Mouse (Mus musculus): ENCODE data around the gene Sh3bgrl. TPM values are rescaled to one million over a fixed set of nuclear protein-coding genes. Genes with fewer than 3 reads are reported as not detected.

The Sh3bgrl gene
- total RNA-seq, 2 experiments from 2014 or later = 122 to 132 TPM

- ATAC-seq (replicated peaks; ENCODE audit: poor library complexity, severe bottlenecking) = no peak
These were observed 34.9 kb downstream of the Sh3bgrl start for GRCm38 (mm10) chrX:109130066-109130465.

GRCm38 (mm10) chrX:109131834-109132233 lies 36.7 kb downstream of the Sh3bgrl start:
- ATAC-seq (replicated peaks; ENCODE audit: poor library complexity, severe bottlenecking) = no peak

- ATAC-seq (replicated peaks; ENCODE audit: poor library complexity, severe bottlenecking) = no peak
These were observed 37.3 kb downstream of the Sh3bgrl start for GRCm38 (mm10) chrX:109132463-109132862.

GRCm38 (mm10) chrX:109133500-109133899 lies 38.3 kb downstream of the Sh3bgrl start:
- no peak for ATAC-seq (replicated peaks; ENCODE audit: poor library complexity, severe bottlenecking)

- ATAC-seq (replicated peaks; ENCODE audit: poor library complexity, severe bottlenecking) = no peak
These were observed 41.1 kb downstream of the Sh3bgrl start for GRCm38 (mm10) chrX:109136306-109136705.

GRCm38 (mm10) chrX:109136820-109137219 lies 41.7 kb downstream of the Sh3bgrl start:
- ATAC-seq (replicated peaks; ENCODE audit: poor library complexity, severe bottlenecking) = no peak

- no peak for ATAC-seq (replicated peaks; ENCODE audit: poor library complexity, severe bottlenecking)
These were observed 42.1 kb downstream of the Sh3bgrl start for GRCm38 (mm10) chrX:109137295-109137694.

- ATAC-seq (replicated peaks; ENCODE audit: poor library complexity, severe bottlenecking) = no peak
These were observed 46.2 kb downstream of the Sh3bgrl start for GRCm38 (mm10) chrX:109141337-109141870.

GRCm38 (mm10) chrX:109142281-109142680 lies 47.1 kb downstream of the Sh3bgrl start:
- 0 out of 2 replicates have a peak, but pooled peaks have one; percentile 57 for ATAC-seq (replicated peaks; ENCODE audit: poor library complexity, severe bottlenecking)

- ATAC-seq (replicated peaks; ENCODE audit: poor library complexity, severe bottlenecking) = no peak
These were observed 50.6 kb downstream of the Sh3bgrl start for GRCm38 (mm10) chrX:109145779-109146178.

GRCm38 (mm10) chrX:109147108-109147507 lies 51.9 kb downstream of the Sh3bgrl start:
- peak; percentile 64 for ATAC-seq (replicated peaks; ENCODE audit: poor library complexity, severe bottlenecking)

- no peak for ATAC-seq (replicated peaks; ENCODE audit: poor library complexity, severe bottlenecking)
These were observed 56.1 kb downstream of the Sh3bgrl start for GRCm38 (mm10) chrX:109151228-109151627.

GRCm38 (mm10) chrX:109160326-109160725 lies 65.2 kb downstream of the Sh3bgrl start:
- ATAC-seq (replicated peaks; ENCODE audit: poor library complexity, severe bottlenecking) = no peak

- ATAC-seq (replicated peaks; ENCODE audit: poor library complexity, severe bottlenecking) = no peak
These were observed 65.7 kb downstream of the Sh3bgrl start for GRCm38 (mm10) chrX:109160901-109161300.

- ATAC-seq (replicated peaks; ENCODE audit: poor library complexity, severe bottlenecking) = peak; percentile 74
These were observed 79.9 kb downstream of the Sh3bgrl start for GRCm38 (mm10) chrX:109175038-109175437.

GRCm38 (mm10) chrX:109175470-109175869 lies 80.3 kb downstream of the Sh3bgrl start:
- no peak for ATAC-seq (replicated peaks; ENCODE audit: poor library complexity, severe bottlenecking)

- ATAC-seq (replicated peaks; ENCODE audit: poor library complexity, severe bottlenecking) = peak; percentile 95
These were observed 89.7 kb downstream of the Sh3bgrl start for GRCm38 (mm10) chrX:109184706-109185478.

GRCm38 (mm10) chrX:109189607-109190006 lies 94.4 kb downstream of the Sh3bgrl start:
- ATAC-seq (replicated peaks; ENCODE audit: poor library complexity, severe bottlenecking) = peak; percentile 61

GRCm38 (mm10) chrX:109190969-109191368 lies 95.8 kb downstream of the Sh3bgrl start:
- peak; percentile 47 for ATAC-seq (replicated peaks; ENCODE audit: poor library complexity, severe bottlenecking)

GRCm38 (mm10) chrX:109191436-109191835 lies 96.3 kb downstream of the Sh3bgrl start:
- peak; percentile 96 for ATAC-seq (replicated peaks; ENCODE audit: poor library complexity, severe bottlenecking)

GRCm38 (mm10) chrX:109196468-109196867 lies 101.3 kb downstream of the Sh3bgrl start, which contains the start of gene Gm6377:
Gm6377 (plus strand) TSS chrX:109196756.
- ATAC-seq (replicated peaks; ENCODE audit: poor library complexity, severe bottlenecking) = peak; percentile 97

- peak; percentile 96 for ATAC-seq (replicated peaks; ENCODE audit: poor library complexity, severe bottlenecking)
These were observed 112.7 kb downstream of the Sh3bgrl start for GRCm38 (mm10) chrX:109207843-109208242.
